Mouse (Mus musculus) left cerebral cortex, postnatal 36 days (tissue): ENCODE results near the gene Cd28. TPM values are rescaled to one million over a fixed set of nuclear protein-coding genes. Genes with fewer than 3 reads are reported as not detected.

ENCODE experiments used
- DNase-seq, 2 experiments: peaks; one replicate each; pipeline ENCODE4 v3.0.0; 2021 to 2022; ENCODE audit warnings: low spot score in 2 of 2, mixed read lengths in 1 of 2
- intact Hi-C: fragments of 180-260 bp; cut with DNase I; formaldehyde crosslinking; loops from one replicate; pipeline ENCODE4 v1.15.1; 2025
- total RNA-seq, 2 experiments: library from RNA; stranded (reverse); gene quantifications; 2 replicates each; pipeline ENCODE4 v1.2.3; 2021

Gene Cd28
- total RNA-seq, 2 experiments from 2014 or later = 0.20 to 0.27 TPM

- DNase-seq = no peak
- intact Hi-C loops = no loop called here
Measured at GRCm38 (mm10) chr1:60748936-60749335, 32.3 kb downstream of the Cd28 start.

GRCm38 (mm10) chr1:60749346-60749840 is 32.8 kb downstream of the Cd28 start:
- intact Hi-C loops = no loop called here
- DNase-seq = no peak

- no peak for DNase-seq
- intact Hi-C loops = no loop called here
Measured at GRCm38 (mm10) chr1:60750201-60750765, 33.7 kb downstream of the Cd28 start.

- intact Hi-C loops = no loop called here
- DNase-seq = no peak
Measured at GRCm38 (mm10) chr1:60751011-60751410, 34.4 kb downstream of the Cd28 start.

GRCm38 (mm10) chr1:60752986-60753385 is 36.4 kb downstream of the Cd28 start:
- DNase-seq = no peak
- intact Hi-C loops = no loop called here

- no peak for DNase-seq
- intact Hi-C loops = no loop called here
Measured at GRCm38 (mm10) chr1:60753981-60754380, 37.4 kb downstream of the Cd28 start.

GRCm38 (mm10) chr1:60755391-60756243 is 39.0 kb downstream of the Cd28 start:
- intact Hi-C loops = no loop called here

GRCm38 (mm10) chr1:60757631-60758030 is 41.0 kb downstream of the Cd28 start:
- intact Hi-C loops = no loop called here
- DNase-seq = no peak

More at GRCm38 (mm10) chr1:60755391-60756243, 39.0 kb downstream of the Cd28 start:
- no peak for DNase-seq

- intact Hi-C loops = no loop called here
- no peak for DNase-seq
Measured at GRCm38 (mm10) chr1:60758226-60758625, 41.6 kb downstream of the Cd28 start.

GRCm38 (mm10) chr1:60759563-60760335 is 43.1 kb downstream of the Cd28 start:
- no peak for DNase-seq
- intact Hi-C loops = no loop called here

- no peak for DNase-seq
- intact Hi-C loops = no loop called here
Measured at GRCm38 (mm10) chr1:60760475-60760874, 43.9 kb downstream of the Cd28 start.

- intact Hi-C loops = no loop called here
- no peak for DNase-seq
Measured at GRCm38 (mm10) chr1:60761528-60762171, 45.0 kb downstream of the Cd28 start.

- intact Hi-C loops = no loop called here
- DNase-seq = no peak
Measured at GRCm38 (mm10) chr1:60762451-60762850, 45.9 kb downstream of the Cd28 start.

- intact Hi-C loops = no loop called here
- DNase-seq = no peak
Measured at GRCm38 (mm10) chr1:60762916-60763315, 46.3 kb downstream of the Cd28 start.

- intact Hi-C loops = no loop called here
- no peak for DNase-seq
Measured at GRCm38 (mm10) chr1:60771771-60772170, 55.2 kb downstream of the Cd28 start.

GRCm38 (mm10) chr1:60773231-60773630 is 56.6 kb downstream of the Cd28 start:
- intact Hi-C loops = no loop called here
- DNase-seq = no peak

- intact Hi-C loops = no loop called here
- DNase-seq = no peak
Measured at GRCm38 (mm10) chr1:60776166-60776565, 59.6 kb downstream of the Cd28 start.

GRCm38 (mm10) chr1:60776906-60777305 is 60.3 kb downstream of the Cd28 start:
- DNase-seq = no peak
- intact Hi-C loops = no loop called here

GRCm38 (mm10) chr1:60778465-60779115 is 62.0 kb downstream of the Cd28 start:
- DNase-seq = no peak
- intact Hi-C loops = no loop called here
